Mouse (Mus musculus) erythroid progenitor cell, adult 5-6 weeks (primary cell): Measurements from ENCODE around the gene Ccr1. TPM values are rescaled to one million over a fixed set of nuclear protein-coding genes. Genes with fewer than 3 reads are reported as not detected.

Experiments used
- ATAC-seq: replicated peaks from 2 replicates; pipeline ENCODE4 v1.8.0; 2016; ENCODE audit warnings: moderate number of reproducible peaks, mild to moderate bottlenecking, moderate TSS enrichment, inconsistent platforms; ENCODE audit not compliant: poor library complexity, low FRiP score, severe bottlenecking
- total RNA-seq, 2 experiments: library from RNA; stranded (forward) in 1 of 2; stranded (reverse) in 1 of 2; fragments of 150-400 nt in 1 of 2; fragments of 186-747, 209-891 nt in 1 of 2; gene quantifications; 2 replicates each; pipeline versions ENCODE4 v1.2.3 to v1.2.4; 2015 to 2017; ENCODE audit warnings: low replicate concordance in 2 of 2

Gene Ccr1
- total RNA-seq, 2 experiments from 2014 or later: 7.1 to 9.9 TPM

DNA sequence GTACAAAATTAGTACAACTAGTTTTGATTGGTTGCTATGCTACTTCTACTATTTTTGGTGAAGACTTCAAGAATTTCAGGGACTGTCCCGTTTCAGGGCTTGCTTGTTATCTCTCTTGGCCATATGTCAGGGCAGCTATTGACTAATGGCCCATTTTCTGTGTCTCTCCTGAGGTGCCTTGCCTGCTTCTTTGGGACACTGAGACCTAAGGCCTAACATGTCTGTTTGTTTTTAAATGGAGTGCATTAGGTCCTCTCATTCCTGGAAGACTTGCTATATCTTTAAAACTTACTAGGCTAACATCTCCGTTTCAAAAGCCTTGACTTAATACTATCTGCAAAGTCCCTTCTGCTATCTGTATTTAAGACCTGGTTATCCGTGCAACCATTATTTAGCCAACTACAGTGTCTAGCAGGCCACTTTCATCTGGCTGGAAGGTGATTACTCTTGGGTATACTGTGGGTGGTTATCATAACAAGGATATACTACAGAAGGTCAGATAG is 10.5 kb downstream of the Ccr1 start:
- ATAC-seq: peak; percentile 96

- ATAC-seq: no peak
Measured at GRCm38 (mm10) chr9:123956892-123957291, 11.6 kb downstream of the Ccr1 start.

DNA sequence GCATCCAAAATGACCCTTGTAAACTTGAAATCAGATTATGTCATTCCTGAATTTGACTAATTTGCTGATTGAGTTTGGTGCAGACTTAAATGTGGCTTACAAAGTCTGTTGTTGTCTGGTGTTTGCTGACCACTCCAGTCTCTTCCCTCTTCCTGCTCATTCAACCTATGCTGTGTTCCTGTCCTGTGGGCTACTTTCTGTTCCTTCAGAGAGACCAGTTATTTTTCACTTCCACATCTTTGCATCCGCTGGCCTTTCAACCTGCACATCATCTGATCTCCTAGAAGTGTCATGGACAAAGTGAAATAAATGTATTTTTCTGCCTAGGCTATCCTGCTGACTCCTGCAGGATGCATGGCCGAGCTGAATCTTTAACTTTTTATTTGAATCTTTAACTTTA is 14.9 kb downstream of the Ccr1 start:
- no peak for ATAC-seq

DNA sequence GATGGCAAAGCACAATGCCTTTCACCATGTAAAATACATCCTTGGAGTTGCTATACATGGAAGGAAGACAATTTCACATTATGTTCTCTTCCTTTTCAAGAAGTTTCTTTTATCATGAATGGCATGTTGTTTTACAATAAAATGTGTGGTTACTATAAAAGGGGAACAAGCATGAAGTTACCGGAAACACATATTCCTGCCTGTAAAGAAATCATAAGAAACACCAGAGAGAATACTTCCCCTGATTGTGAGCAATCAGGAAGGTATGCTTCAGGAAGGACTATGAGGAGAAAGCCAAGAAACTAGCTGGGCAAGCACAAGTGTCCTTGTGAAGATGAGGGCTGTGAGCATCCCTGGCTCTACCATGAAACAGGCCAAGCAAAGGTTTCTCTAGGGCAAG is 17.3 kb downstream of the Ccr1 start:
- ATAC-seq: no peak

- no peak for ATAC-seq
Measured at GRCm38 (mm10) chr9:123949432-123949831, 19.1 kb downstream of the Ccr1 start.

DNA sequence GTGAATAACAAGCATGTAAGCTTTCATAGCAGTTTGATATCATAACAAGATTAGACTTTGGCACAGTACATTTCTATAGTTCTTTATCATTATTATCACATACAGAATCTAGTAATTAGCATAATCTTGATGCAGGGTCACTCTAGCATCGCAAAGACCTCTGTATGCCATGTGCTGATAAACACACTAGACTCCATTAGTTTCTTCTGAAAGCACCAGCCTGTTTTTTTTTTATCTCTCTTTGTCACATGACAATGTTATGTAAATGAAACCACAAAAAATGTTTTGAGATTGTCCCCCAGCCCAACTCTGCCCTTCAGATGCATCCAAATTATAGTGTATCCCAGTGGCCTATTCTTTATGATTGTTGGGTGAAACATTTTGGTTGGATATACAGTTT is 20.7 kb downstream of the Ccr1 start:
- no peak for ATAC-seq

- ATAC-seq: no peak
Measured at GRCm38 (mm10) chr9:123942025-123942424, 26.5 kb downstream of the Ccr1 start.

GRCm38 (mm10) chr9:123941316-123941715 is 27.2 kb downstream of the Ccr1 start:
- no peak for ATAC-seq

DNA sequence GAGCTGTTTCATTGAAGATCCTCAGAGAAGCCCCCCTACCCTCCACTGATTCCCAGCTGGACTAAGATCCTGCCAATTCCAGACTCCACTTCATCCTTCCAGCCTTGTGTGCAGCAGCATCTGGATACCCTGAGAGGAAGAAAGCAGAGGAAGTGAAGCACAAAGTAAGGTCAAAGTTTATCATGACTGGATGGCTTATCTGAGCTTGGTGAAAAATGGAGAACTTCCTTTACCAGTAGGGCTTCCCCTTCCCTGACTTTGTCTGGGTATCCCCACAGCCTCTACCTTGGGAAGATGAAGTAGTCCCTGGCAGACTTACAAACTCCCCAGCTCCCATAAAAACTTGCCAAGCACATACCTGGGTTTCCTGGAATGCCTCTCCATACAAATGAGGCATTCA is 27.9 kb downstream of the Ccr1 start:
- no peak for ATAC-seq

GRCm38 (mm10) chr9:123940168-123940567 is 28.3 kb downstream of the Ccr1 start:
- ATAC-seq: no peak

DNA sequence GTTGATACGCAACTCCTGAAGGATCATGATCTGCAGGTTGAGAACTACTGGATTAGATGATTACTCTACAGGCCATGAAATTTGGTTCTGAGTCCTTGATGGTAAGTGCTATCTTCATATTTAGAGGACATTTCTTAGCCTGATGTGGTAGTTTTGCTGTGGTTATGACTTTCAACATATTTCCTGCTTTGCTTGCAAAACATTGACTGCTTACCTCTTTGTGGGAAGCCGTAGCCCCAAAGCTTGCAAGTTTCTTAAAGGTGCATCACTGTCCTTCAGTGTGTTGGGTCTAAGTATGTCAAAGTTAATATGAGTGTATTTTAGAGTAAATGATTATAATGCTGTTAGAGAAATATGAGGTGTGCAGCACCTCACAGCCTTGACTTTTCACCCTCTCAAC is 30.5 kb downstream of the Ccr1 start:
- ATAC-seq: no peak

DNA sequence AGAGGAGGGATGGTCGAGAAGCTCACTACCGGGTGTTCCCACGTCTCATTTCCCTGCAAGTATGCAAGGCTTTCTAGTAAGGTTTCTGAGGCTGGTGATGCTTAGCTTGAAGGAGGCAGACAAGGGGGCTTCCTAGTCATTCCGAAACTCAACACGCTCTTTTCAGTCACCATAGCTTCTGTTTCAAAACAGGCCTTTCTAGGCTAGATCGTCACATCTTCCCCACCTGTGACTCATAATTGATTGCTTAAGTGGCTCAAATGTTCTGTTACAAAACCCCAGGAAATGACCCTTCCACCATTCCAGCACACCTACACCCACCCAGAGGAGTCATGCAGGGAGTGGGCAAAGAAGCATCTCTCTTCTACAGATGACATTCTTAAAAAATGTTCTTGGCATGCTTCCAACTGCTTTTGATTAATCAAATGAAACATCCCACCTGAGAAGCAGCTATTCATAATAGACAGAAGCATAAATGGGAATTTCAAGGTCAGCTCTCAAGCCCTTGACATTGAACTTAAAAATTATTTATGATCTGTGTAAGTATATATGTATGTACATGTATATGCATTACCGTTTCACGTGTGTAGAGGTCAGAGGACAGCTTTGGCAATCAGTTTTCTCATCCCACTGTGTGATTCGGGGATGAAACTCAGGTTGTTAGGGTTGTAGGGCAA is 31.8 kb downstream of the Ccr1 start:
- no peak for ATAC-seq

DNA sequence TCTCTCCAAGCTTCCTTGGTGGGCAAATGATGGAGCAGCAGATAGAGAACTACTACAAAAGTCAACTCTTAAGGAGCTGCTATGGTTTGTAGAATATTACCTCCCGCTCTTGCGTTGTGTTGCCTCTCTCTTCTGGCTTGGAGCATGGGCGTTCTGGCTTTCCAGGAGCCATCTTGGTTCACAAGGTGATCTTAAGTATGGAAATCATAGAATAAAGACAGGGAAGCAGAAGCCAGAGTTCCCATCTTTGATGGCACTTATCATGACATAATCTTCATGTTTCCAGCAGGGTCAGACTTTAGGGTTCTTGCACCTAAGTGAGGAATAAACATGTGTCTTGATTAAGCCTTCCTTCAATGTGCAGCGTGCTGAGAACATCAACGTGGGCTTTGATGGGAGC is 32.7 kb downstream of the Ccr1 start:
- ATAC-seq: no peak

DNA sequence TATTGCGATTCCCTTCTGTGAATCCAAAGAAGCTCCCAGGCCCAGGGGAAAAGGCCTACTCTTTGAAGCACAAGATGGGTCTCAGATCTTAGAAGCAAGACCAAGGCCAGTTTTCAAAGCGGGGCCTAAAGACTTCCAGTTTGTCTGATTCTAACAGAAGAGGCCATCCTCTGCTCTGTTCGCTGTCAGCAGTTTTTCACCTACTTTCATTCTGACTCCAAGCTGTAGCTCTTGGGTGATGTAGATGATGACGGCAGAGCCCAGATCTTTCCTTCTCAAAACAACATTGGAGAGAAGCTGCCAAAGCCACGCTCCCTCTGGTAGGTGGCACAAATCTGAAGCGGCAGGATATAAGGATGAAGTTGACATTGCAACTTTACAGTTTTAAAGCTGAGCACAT is 33.1 kb downstream of the Ccr1 start:
- no peak for ATAC-seq

GRCm38 (mm10) chr9:123933716-123934445 is 34.6 kb downstream of the Ccr1 start:
- no peak for ATAC-seq

DNA sequence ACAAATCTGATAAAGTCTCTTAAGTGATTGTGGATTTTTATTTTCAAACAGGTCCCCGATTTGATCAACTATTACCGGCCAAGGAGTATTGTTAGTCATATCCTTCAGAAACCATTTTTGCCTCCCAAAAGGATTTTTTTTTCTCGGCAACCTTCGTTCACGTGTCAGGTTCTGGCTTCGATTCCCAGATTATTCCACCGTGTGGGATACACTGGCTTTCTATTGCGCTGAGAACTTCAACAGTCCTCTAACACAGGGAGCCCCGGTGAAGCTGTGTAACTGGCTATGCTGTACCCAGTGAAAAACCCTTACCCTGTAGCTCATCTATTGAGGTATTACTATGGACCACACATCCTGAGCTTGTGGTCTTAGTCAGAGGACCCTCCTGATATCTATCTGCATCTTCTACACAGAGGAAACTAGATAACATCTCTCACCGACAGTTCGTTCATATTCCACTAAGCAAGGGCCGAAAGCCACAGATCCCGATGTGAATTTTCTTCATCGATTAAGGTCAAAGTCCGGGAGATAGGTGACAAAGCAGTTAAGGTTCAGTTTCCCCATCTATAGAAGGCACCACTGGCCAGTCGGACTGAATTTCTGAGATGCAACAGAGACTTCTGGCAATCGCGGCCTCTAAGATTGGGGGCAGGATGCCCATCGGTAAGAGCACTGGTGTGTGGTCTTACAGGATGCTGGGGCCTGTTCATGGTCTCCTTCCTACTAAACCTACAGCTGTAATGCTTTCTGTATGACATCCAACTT is 35.4 kb downstream of the Ccr1 start:
- ATAC-seq: no peak

DNA sequence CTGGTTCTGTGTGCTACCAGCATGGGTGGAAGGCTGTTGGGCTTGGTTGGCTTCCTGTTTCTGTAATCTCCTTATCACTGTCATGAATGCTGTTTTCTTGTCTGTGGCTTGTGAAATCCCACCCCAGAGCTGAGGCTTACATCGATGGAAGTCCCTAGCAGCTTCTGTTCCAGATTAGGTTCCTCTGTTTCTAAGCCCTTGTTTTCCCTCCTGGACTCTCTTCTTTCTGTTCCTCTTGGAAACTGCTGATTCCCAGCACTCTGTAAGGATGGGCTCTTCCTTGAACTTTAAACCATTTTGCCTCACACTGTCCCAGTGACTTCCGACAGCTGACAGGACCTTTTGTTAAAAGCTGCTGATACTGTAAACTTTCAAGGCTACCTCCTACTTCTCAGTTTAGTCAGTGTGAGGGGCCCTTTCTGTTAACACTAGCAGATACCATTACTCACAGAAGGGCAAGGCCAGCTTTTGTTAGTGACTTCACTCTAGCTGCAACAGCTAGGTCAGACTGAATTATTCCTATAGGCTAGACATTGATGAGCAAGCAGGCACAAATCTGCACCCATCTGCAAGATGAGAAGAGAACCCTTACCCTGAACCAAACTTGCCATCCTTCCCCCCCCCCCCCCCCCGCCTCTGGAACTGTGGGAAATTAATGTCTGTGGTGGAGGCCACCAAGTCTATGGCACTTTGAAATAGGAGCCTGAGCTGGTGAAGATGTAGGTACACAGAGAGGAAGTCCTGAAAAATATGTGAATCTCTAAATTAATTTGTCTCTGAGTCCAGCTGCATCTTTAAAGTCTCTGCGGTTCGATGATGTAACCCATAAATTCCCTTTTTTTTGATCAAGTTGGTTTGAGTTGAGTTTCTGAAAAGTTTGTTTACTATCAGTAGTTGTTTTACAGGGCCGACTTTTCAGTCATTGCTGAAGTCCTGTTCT is 36.5 kb downstream of the Ccr1 start:
- ATAC-seq: no peak

GRCm38 (mm10) chr9:123930926-123931325 is 37.6 kb downstream of the Ccr1 start:
- no peak for ATAC-seq

GRCm38 (mm10) chr9:123930476-123930875 is 38.0 kb downstream of the Ccr1 start:
- no peak for ATAC-seq

DNA sequence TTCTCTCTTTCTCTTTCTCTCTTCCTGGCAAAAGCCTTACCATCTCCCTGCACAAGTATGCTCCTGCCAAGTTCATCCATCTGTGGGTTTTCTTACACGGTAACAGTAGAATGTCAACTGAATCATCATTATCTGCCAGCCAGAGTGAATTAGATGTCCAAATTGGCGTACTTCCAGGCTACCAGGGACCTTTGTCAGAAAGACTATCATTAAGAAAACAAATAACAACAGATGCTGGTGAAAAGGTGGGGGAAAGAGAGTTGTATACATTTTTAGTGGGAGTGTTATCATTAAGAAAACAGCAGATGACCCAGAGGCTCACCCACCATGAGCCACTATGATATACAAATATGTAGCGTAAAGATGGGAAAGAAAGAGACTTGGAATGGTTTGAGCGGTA is 38.6 kb downstream of the Ccr1 start:
- no peak for ATAC-seq
